Mouse (Mus musculus) kidney, adult 2 months (tissue): Measurements from ENCODE around the gene Gpc3. TPM values are rescaled to one million over a fixed set of nuclear protein-coding genes. Genes with fewer than 3 reads are reported as not detected.

ENCODE experiments used
- DNase-seq: peaks from one replicate; pipeline ENCODE4 v3.0.0; 2021
- H3K27ac ChIP-seq: fragments of 200-500 bp; 2 replicates; pipeline ENCODE4 v1.5.1; 2012; ENCODE audit warnings: low read depth, low read length, control low read depth, inconsistent platforms; ENCODE audit not compliant: insufficient read depth
- H3K27me3 ChIP-seq: fragments of 200-500 bp; replicated peaks from 2 replicates; pipeline ENCODE4 v1.6.1; 2012; ENCODE audit warnings: mild to moderate bottlenecking, moderate library complexity, low read length, inconsistent platforms; ENCODE audit not compliant: control insufficient read depth, insufficient read depth
- H3K36me3 ChIP-seq: fragments of 200-500 bp; 2 replicates; pipeline ENCODE4 v1.6.1; 2012; ENCODE audit warnings: mild to moderate bottlenecking, moderate library complexity, low read length, inconsistent platforms; ENCODE audit not compliant: control insufficient read depth, insufficient read depth
- H3K4me1 ChIP-seq: fragments of 200-500 bp; 2 replicates; pipeline ENCODE4 v1.6.1; 2011; ENCODE audit warnings: low read length; ENCODE audit not compliant: control insufficient read depth, insufficient read depth
- H3K4me3 ChIP-seq: fragments of 200-500 bp; 2 replicates; pipeline ENCODE4 v1.5.1; 2011; ENCODE audit warnings: mild to moderate bottlenecking, low read depth, low read length, control low read depth; ENCODE audit not compliant: insufficient read depth
- CTCF ChIP-seq: fragments of 200-500 bp; conservative IDR thresholded peaks from 2 replicates; pipeline ENCODE4 v1.5.1; 2011; ENCODE audit warnings: low read depth, mild to moderate bottlenecking, control low read depth, low read length, moderate library complexity, mixed read lengths; ENCODE audit not compliant: insufficient read depth, insufficient read length
- POLR2A ChIP-seq: fragments of 200-500 bp; IDR thresholded peaks from one replicate; pipeline ENCODE4 v1.6.1; 2011; ENCODE audit warnings: low read depth, low read length, control low read depth
- WGBS: fragments of 180-500 bp; shearing (Covaris S2); methylation state at CpG from one replicate; pipeline ENCODE4 v1.1.7; 2018; 5-methylcytosine and 5-hydroxymethylcytosine counted together
- polyA plus RNA-seq: library from polyadenylated mRNA; depleted of rRNA; stranded (reverse); fragments of >200 nt; gene quantifications from 2 replicates; pipeline ENCODE4 v1.2.3, GENCODE M21; 2012

Gene Gpc3
- polyA plus RNA-seq, 1 experiment: 27.2 TPM

DNA sequence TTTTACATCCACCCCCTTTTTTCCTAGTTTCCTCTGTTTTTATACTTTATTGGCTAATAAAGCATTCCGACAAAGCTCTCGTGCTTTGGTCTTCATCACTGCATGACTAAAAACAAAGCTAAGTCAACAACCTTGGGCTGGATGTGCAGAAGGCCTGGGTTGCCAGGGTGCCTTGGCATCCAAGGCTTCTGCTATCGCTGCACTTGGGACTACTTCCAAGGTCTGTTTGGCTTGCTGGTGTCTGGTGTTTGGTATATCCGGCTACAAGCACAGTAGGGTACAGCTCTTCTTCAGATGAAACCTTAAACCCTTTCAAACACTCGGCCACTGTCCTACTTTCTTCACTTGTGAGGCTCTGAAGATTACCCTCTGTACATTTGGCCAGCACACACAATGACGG is 325.8 kb downstream of the Gpc3 start:
- DNase-seq: no peak
- Histone ChIP-seq H3K4me3 (no peak overlapping the region), H3K27ac (no peak overlapping the region), H3K36me3 (no peaks in the 10 kb centered on the region), H3K4me1 (no peaks in the 10 kb centered on the region), H3K27me3 (no peaks in the 10 kb centered on the region)
- 78% methylated on average over 6 of the region's 6 CpGs for WGBS
- TF ChIP-seq CTCF: no peak

DNA sequence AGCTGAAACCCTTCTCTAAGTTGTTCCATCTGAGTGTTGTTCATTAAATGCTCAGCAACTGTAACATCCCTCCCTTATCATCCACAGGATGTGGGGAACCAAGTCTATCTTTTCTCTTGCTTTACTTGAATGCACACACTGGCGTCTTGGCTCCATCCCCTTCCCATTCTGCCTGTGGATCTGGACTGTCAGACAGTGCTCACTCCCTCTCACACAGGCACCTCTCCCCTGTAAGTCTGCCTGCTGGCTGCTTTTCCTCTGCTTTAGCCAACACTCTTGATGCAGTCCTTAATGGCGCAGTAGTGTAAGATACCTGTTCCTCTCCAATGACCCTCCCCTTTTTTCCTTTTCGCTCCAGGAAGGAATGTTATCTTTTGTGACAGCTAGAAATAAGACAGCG is 331.7 kb downstream of the Gpc3 start:
- H3K27ac ChIP-seq: no peak overlapping the region

DNA sequence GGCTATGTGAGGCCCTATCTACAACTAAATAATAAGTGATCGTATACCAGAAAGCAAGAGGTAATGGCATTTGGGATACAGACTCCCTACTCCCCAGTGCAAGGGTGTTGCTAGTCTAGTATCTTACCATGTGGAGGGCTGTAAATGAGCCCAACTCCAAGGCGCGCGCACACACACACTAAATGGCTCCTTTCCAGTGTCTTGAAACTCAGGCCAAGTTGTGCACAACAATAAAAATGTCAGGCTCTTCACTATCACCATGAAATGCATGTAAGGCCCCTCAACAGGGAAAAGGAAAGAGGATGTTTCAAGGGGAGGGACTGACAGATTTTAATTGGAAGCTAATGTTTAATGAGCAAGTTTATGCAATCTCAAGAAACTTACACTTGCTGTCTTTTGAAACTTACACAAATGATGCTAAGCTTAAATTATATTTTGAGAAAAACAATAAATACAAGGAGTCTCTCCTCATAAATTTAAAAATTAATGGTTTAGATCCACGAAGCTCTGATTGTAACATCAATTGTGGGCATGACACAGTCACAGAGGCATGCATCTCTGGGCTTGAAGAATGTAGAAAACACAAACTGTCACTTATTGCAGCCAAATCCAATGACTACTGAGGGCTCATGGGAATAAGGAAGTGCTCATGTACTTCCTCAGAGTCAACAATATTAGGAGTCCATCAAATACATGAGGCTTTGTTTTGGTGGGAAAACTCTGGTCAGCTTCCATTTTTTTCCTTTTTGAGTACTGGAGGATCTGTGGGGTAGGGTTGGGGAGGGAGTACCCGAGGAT is 332.4 kb downstream of the Gpc3 start:
- Histone ChIP-seq H3K4me1 (no peaks in the 10 kb centered on the region), H3K27me3 (no peaks in the 10 kb centered on the region), H3K27ac (no peak overlapping the region), H3K36me3 (no peaks in the 10 kb centered on the region), H3K4me3 (no peak overlapping the region)
- 72% methylated on average over 6 of the region's 6 CpGs for WGBS
- TF ChIP-seq CTCF: no peak
- TF ChIP-seq POLR2A: no peak
- DNase-seq: no peak

More for the DNA sequence above, 331.7 kb downstream of the Gpc3 start:
- TF ChIP-seq POLR2A (no peak), CTCF (no peak)
- no peaks in the 10 kb centered on the region for H3K27me3 ChIP-seq
- no peak for DNase-seq
- H3K4me1 ChIP-seq: no peaks in the 10 kb centered on the region
- WGBS: 65% methylated on average over 4 of the region's 4 CpGs
- no peak overlapping the region for H3K4me3 ChIP-seq
- H3K36me3 ChIP-seq: no peaks in the 10 kb centered on the region

DNA sequence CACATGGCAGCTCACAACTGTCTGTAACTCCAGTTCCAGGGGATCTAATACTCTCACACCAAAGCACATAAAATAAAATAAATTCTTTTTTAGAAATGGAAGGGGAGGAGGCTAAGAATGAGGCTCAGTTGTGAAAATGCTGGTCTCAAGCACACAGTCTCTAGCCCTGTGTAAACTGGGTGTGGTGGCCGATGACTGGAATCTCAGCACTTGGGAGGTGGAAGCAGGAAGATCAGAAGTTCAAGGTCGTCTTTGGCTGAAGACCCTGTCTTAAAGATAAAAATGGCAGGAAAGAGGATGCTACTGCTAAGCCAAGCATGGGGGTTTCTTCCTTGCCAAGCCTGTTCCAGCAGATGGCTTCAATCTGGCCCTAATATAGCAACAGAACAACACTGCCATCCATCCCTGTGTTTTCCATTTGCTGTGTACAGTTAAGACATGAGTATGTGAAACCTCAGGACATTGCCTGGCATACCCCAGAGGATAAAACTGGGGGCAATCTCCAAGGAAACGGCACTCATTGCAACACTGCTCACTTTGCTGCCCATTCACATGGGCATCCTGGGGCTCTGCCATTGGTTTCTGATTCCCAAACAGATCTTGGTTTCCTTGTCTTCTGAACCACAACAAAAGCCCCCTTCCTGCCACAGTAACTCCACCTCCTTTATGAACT is 334.9 kb downstream of the Gpc3 start:
- no peaks in the 10 kb centered on the region for H3K4me1 ChIP-seq
- WGBS: 84% methylated on average over 3 of the region's 3 CpGs
- H3K4me3 ChIP-seq: no peak overlapping the region
- no peak for DNase-seq
- no peaks in the 10 kb centered on the region for H3K27me3 ChIP-seq
- no peak for TF ChIP-seq POLR2A
- TF ChIP-seq CTCF: no peak
- H3K36me3 ChIP-seq: no peaks in the 10 kb centered on the region
- no peak overlapping the region for H3K27ac ChIP-seq

DNA sequence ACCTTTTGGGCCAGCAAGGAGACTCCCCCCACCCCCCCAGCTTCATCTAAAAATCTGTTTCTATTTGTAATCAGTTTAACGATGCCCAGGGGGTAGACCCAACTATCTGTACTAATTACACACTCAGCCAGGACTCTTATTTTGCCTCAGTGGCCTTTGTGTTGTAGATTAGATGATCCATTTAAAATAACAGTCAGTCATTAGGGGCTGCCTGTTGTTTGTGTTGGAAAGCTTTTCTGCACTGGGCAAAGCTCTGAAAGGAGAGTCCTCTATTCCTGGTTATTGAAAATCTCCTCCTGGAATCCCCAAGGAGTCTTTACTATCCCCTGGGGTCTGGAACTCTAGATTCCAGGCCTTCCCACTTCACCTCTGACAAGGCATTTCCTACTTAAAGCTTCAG is 336.2 kb downstream of the Gpc3 start:
- Histone ChIP-seq H3K4me3 (no peak overlapping the region), H3K27me3 (no peaks in the 10 kb centered on the region), H3K36me3 (no peaks in the 10 kb centered on the region), H3K4me1 (no peaks in the 10 kb centered on the region), H3K27ac (no peak overlapping the region)
- WGBS: 45% methylated on average over 1 of the region's 1 CpGs
- TF ChIP-seq POLR2A: no peak
- no peak for TF ChIP-seq CTCF
- DNase-seq: no peak

DNA sequence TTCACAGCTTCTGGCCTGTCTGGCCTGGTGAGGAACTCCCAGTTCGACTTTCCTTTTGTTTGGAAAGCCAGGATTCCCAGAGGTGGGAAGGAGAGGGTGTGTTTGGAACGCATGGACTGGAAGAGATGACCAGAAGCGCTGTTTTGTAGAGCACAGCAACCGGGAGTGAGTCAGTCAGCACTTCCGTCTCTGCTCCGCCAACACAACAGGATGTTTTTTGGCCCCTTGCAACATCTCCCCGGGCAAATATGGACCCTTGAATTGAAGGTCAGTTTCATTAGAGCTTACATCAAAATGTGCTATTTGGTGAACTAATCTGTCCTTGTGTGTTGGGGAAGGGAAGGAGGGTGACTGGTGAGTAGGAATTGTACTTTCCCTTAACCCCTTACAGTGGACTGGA is 340.7 kb downstream of the Gpc3 start:
- 74% methylated on average over 7 of the region's 7 CpGs for WGBS
- Histone ChIP-seq H3K4me3 (no peak overlapping the region), H3K27me3 (no peaks in the 10 kb centered on the region), H3K36me3 (no peaks in the 10 kb centered on the region), H3K27ac (no peak overlapping the region), H3K4me1 (no peaks in the 10 kb centered on the region)
- no peak for TF ChIP-seq POLR2A
- TF ChIP-seq CTCF: no peak
- DNase-seq: no peak

DNA sequence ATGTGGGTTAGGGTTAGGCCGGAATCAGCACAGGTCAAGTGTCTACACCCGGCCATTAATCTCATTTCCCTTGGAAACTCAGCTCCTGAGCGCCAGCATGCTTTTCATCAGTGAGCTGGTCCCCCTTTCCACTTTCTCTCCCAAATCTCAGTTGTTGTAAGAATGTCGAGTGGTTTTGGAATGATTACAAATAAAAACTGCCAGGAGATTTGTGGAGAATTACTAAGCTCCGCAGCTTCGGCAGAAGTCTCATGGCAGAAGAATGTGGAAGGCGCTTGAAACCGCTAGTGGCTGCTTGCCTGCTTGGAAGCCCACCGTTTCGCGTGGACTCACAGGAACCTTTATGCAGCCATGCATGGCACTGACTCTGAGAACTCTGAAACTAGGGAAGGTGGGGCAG is 351.8 kb downstream of the Gpc3 start:
- no peaks in the 10 kb centered on the region for H3K36me3 ChIP-seq
- 38% methylated on average over 11 of the region's 11 CpGs for WGBS
- H3K4me3 ChIP-seq: no peak overlapping the region
- no peak for TF ChIP-seq POLR2A
- no peak for TF ChIP-seq CTCF
- no peak for DNase-seq
- peaks cover 4% of the 10 kb centered on the region; the same call in 1 of the 2 replicates for H3K4me1 ChIP-seq
- H3K27me3 ChIP-seq: no peaks in the 10 kb centered on the region
- no peak overlapping the region for H3K27ac ChIP-seq
